Comparison of ENCODE assay signal across 9 mouse cellular contexts in genomic region chr2:4436361-4437231, GRCm38 (mm10).
DNase-seq lines count a peak whose midpoint lies in the region; ATAC-seq lines count a peak whose summit lies in the region.
"Had no signal": no experiment of that assay in that cellular context is flagged by ENCODE, and none has a peak within 500 bp of the region (broad histone marks: within the 10 kb centered on the region; RNA-seq: fewer than 3 reads in every experiment).

No protein-coding gene starts in this region.

- H3K9me3 ChIP-seq in forebrain, embryonic 16.5 days (ENCODE audit: control insufficient read depth, low read length), result no peaks in the 10 kb centered on the region
- no peaks in the 10 kb centered on the region for H3K9me3 ChIP-seq in limb, embryonic 12.5 days

- ATAC-seq in forebrain, embryonic 16.5 days, result peak; percentile 81
- ATAC-seq in limb, embryonic 12.5 days (ENCODE audit: insufficient number of reproducible peaks, insufficient read depth, low FRiP score, low TSS enrichment, low read depth), result peak; percentile 69
- ATAC-seq in megakaryocyte progenitor cell, adult 5-6 weeks (replicated peaks; ENCODE audit: poor library complexity), result no peak
- no peak for ATAC-seq in erythroblast, adult 5-6 weeks (replicated peaks; ENCODE audit: low FRiP score, poor library complexity, severe bottlenecking)

- DNase-seq in right cerebral cortex, adult 2 months (ENCODE audit: low spot score in 2 of 2), result peak; percentile 45 to 56
- DNase-seq in right cerebral cortex, postnatal 36 days (ENCODE audit: low spot score in 2 of 2), result no peak
- no peak for DNase-seq in adrenal gland, postnatal 14 days
- no peak for DNase-seq in ovary, postnatal 10 days (ENCODE audit: low spot score)

- H3K27me3 ChIP-seq in forebrain, embryonic 16.5 days (replicated peaks; ENCODE audit: control insufficient read depth, insufficient read depth, low read length), result no peaks in the 10 kb centered on the region
- H3K27me3 ChIP-seq in limb, embryonic 12.5 days, result no peaks in the 10 kb centered on the region

- H3K4me1 ChIP-seq in forebrain, embryonic 16.5 days (replicated peaks; ENCODE audit: control insufficient read depth, insufficient read depth, low read length), result peaks cover 40% of the 10 kb centered on the region
- H3K4me1 ChIP-seq in limb, embryonic 12.5 days (replicated peaks), result peaks cover 90% of the 10 kb centered on the region

- 39% methylated on average over 19 of the region's 19 CpGs for WGBS in forebrain, embryonic 16.5 days
- WGBS in limb, embryonic 12.5 days, result 30% methylated on average over 19 of the region's 19 CpGs

- no peak overlapping the region for H3K4me3 ChIP-seq in forebrain, embryonic 16.5 days (replicated peaks; ENCODE audit: low read length)
- no peak overlapping the region for H3K4me3 ChIP-seq in limb, embryonic 12.5 days (replicated peaks)

- no peak overlapping the region for H3K9ac ChIP-seq in forebrain, embryonic 16.5 days (replicated peaks; ENCODE audit: low read depth, low read length)
- H3K9ac ChIP-seq in limb, embryonic 12.5 days (replicated peaks), result no peak overlapping the region

- no peaks in the 10 kb centered on the region for H3K36me3 ChIP-seq in forebrain, embryonic 16.5 days (ENCODE audit: control insufficient read depth, insufficient read depth)
- peaks cover 48% of the 10 kb centered on the region for H3K36me3 ChIP-seq in limb, embryonic 12.5 days

- H3K4me2 ChIP-seq in forebrain, embryonic 16.5 days (ENCODE audit: low read length), result 0 out of 2 replicates have a peak overlapping the region, but pooled peaks have one; percentile 14
- H3K4me2 ChIP-seq in limb, embryonic 12.5 days, result no peak overlapping the region

- H3K27ac ChIP-seq in forebrain, embryonic 16.5 days (ENCODE audit: low read length), result peak overlapping the region; percentile 91
- H3K27ac ChIP-seq in limb, embryonic 12.5 days, result peak overlapping the region; percentile 46
- H3K27ac ChIP-seq: kidney, postnatal 0 days had no signal

Comparison
In these comparisons a context has a peak if more than half of its experiments do, and no peak if none do; other contexts are left out.
1. DNase-seq: peak in right cerebral cortex, adult 2 months (2 of 2); none in right cerebral cortex, postnatal 36 days (0 of 2), adrenal gland, postnatal 14 days (single experiment) and ovary, postnatal 10 days (single experiment).
2. ATAC-seq: peak in forebrain, embryonic 16.5 days (single experiment) and limb, embryonic 12.5 days (single experiment); none in megakaryocyte progenitor cell, adult 5-6 weeks (single experiment) and erythroblast, adult 5-6 weeks (single experiment).